Mouse (Mus musculus): ENCODE data around the gene Tada3. TPM values are rescaled to one million over a fixed set of nuclear protein-coding genes. Genes with fewer than 3 reads are reported as not detected.

The Tada3 gene
- polyA plus RNA-seq, 1 experiment from 2014 or later: 19.7 TPM

DNA sequence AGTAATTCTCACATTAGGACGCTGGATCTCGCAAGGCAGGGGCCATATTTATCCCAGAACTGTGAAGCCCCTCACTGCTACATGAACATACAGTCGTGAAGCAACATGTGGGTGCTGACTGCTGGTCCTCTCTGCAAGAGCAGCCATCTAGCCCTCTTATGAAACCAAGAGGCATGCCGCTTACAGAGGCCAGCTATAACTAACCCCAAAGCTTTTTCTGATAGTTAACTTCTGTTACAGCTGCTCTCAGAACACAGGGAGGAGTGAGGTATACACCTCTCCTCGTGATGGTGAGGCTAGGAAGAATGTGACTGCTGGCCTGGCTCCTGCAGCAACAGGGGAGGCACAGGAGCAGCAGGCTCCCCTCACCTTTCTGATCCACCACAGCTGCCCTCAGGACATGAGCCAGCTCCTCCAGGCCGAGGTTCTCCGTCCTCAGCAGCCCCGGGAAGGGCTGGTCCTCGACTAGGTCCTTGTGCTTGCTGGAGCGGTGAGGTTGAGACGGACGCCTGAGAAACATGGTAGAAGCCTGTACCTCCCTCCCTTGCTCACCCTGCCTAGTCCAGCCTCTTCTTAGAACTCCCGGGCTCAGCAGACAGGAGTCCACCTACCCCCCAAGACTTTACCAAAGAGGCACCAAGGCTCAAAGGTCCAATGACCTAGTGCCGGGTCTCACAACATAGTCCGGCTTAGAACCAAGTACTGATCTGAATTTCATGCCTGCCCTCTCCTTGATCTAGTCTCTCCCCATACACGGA lies 40.9 kb upstream of the Tada3 start:
- peak overlapping the region; percentile 89 for H3K4me2 ChIP-seq (replicated peaks; ENCODE audit: low read depth)
- H3K9ac ChIP-seq (ENCODE audit: low read depth, low read length): peak overlapping the region; percentile 67
- 7% methylated on average over 16 of the region's 16 CpGs for WGBS
- H3K9me3 ChIP-seq (ENCODE audit: control insufficient read depth): no peaks in the 10 kb centered on the region
- peak overlapping the region; percentile 50; the same call in 1 of the 2 replicates for H3K27ac ChIP-seq (ENCODE audit: low read depth, low read length)
- no peak for TF ChIP-seq CTCF (IDR thresholded peaks at IDR 0.05; ENCODE audit: low read depth)
- H3K27me3 ChIP-seq (replicated peaks; ENCODE audit: control insufficient read depth, insufficient read depth, low read length): no peaks in the 10 kb centered on the region
- H3K36me3 ChIP-seq (ENCODE audit: control insufficient read depth, insufficient read depth): peaks cover 17% of the 10 kb centered on the region; the same call in 1 of the 2 replicates
- H3K4me1 ChIP-seq (replicated peaks; ENCODE audit: control insufficient read depth, insufficient read depth, low read length): 0 out of 2 replicates have a peak, but pooled peaks cover 3% of the 10 kb centered on the region
- ATAC-seq: peak; percentile 70
- H3K4me3 ChIP-seq (ENCODE audit: low read depth, low read length): peak overlapping the region; percentile 63

GRCm38 (mm10) chr6:113416416-113416815 lies 38.7 kb upstream of the Tada3 start:
- no peak for TF ChIP-seq CTCF (IDR thresholded peaks at IDR 0.05; ENCODE audit: low read depth)
- Histone ChIP-seq H3K4me3 (ENCODE audit: low read depth, low read length) (no peak overlapping the region), H3K9ac (ENCODE audit: low read depth, low read length) (no peak overlapping the region), H3K36me3 (ENCODE audit: control insufficient read depth, insufficient read depth) (peaks cover 24% of the 10 kb centered on the region; the same call in 1 of the 2 replicates), H3K27me3 (replicated peaks; ENCODE audit: control insufficient read depth, insufficient read depth, low read length) (no peaks in the 10 kb centered on the region), H3K27ac (ENCODE audit: low read depth, low read length) (no peak overlapping the region), H3K9me3 (ENCODE audit: control insufficient read depth) (no peaks in the 10 kb centered on the region), H3K4me1 (replicated peaks; ENCODE audit: control insufficient read depth, insufficient read depth, low read length) (0 out of 2 replicates have a peak, but pooled peaks cover 3% of the 10 kb centered on the region), H3K4me2 (replicated peaks; ENCODE audit: low read depth) (no peak overlapping the region)
- WGBS: 66% methylated on average over 5 of the region's 5 CpGs
- ATAC-seq: no peak

- WGBS: 61% methylated on average over 1 of the region's 1 CpGs
- Histone ChIP-seq H3K4me3 (ENCODE audit: low read depth, low read length) (no peak overlapping the region), H3K27me3 (replicated peaks; ENCODE audit: control insufficient read depth, insufficient read depth, low read length) (no peaks in the 10 kb centered on the region), H3K27ac (ENCODE audit: low read depth, low read length) (no peak overlapping the region), H3K4me1 (replicated peaks; ENCODE audit: control insufficient read depth, insufficient read depth, low read length) (no peaks in the 10 kb centered on the region), H3K36me3 (ENCODE audit: control insufficient read depth, insufficient read depth) (peaks cover 40% of the 10 kb centered on the region), H3K9me3 (ENCODE audit: control insufficient read depth) (no peaks in the 10 kb centered on the region), H3K9ac (ENCODE audit: low read depth, low read length) (no peak overlapping the region), H3K4me2 (replicated peaks; ENCODE audit: low read depth) (no peak overlapping the region)
- TF ChIP-seq CTCF (IDR thresholded peaks at IDR 0.05; ENCODE audit: low read depth): no peak
- ATAC-seq: no peak
Observed at GRCm38 (mm10) chr6:113410001-113410400, 32.3 kb upstream of the Tada3 start.

GRCm38 (mm10) chr6:113406683-113407082 lies 29.0 kb upstream of the Tada3 start:
- no peaks in the 10 kb centered on the region for H3K27me3 ChIP-seq (replicated peaks; ENCODE audit: control insufficient read depth, insufficient read depth, low read length)
- no peak overlapping the region for H3K27ac ChIP-seq (ENCODE audit: low read depth, low read length)
- H3K4me1 ChIP-seq (replicated peaks; ENCODE audit: control insufficient read depth, insufficient read depth, low read length): 0 out of 2 replicates have a peak, but pooled peaks cover 3% of the 10 kb centered on the region
- H3K9me3 ChIP-seq (ENCODE audit: control insufficient read depth): no peaks in the 10 kb centered on the region
- no peak overlapping the region for H3K4me3 ChIP-seq (ENCODE audit: low read depth, low read length)
- no peak for ATAC-seq
- H3K4me2 ChIP-seq (replicated peaks; ENCODE audit: low read depth): no peak overlapping the region
- H3K9ac ChIP-seq (ENCODE audit: low read depth, low read length): no peak overlapping the region
- H3K36me3 ChIP-seq (ENCODE audit: control insufficient read depth, insufficient read depth): peaks cover 21% of the 10 kb centered on the region
- 86% methylated on average over 9 of the region's 9 CpGs for whole genome bisulfite sequencing
- TF ChIP-seq CTCF (IDR thresholded peaks at IDR 0.05; ENCODE audit: low read depth): peak; percentile 55

DNA sequence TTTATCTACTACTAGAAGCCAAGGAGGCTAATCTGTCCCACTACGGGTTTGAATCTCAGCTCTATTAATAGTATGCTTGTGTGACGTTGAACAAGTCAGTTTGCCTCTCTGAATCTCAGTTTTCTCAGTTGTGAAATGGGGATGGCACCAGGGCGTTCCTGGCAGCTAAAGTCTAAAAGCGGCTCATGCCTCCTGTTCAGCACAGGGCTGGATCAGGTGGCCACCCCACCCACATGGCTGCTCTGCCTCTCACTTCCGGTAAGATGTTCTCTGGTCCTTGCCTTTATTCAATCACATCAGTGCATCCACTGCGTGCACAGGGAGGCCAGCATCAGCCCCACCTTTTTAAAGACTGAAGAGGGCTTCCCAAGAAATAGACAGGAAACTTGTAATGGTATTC lies 27.8 kb upstream of the Tada3 start:
- Histone ChIP-seq H3K4me2 (replicated peaks; ENCODE audit: low read depth) (no peak overlapping the region), H3K27ac (ENCODE audit: low read depth, low read length) (no peak overlapping the region), H3K4me3 (ENCODE audit: low read depth, low read length) (no peak overlapping the region), H3K36me3 (ENCODE audit: control insufficient read depth, insufficient read depth) (peaks cover 27% of the 10 kb centered on the region), H3K4me1 (replicated peaks; ENCODE audit: control insufficient read depth, insufficient read depth, low read length) (0 out of 2 replicates have a peak, but pooled peaks cover 3% of the 10 kb centered on the region), H3K9me3 (ENCODE audit: control insufficient read depth) (no peaks in the 10 kb centered on the region), H3K27me3 (replicated peaks; ENCODE audit: control insufficient read depth, insufficient read depth, low read length) (no peaks in the 10 kb centered on the region), H3K9ac (ENCODE audit: low read depth, low read length) (no peak overlapping the region)
- 83% methylated on average over 6 of the region's 6 CpGs for WGBS
- ATAC-seq: no peak
- TF ChIP-seq CTCF (IDR thresholded peaks at IDR 0.05; ENCODE audit: low read depth): no peak

DNA sequence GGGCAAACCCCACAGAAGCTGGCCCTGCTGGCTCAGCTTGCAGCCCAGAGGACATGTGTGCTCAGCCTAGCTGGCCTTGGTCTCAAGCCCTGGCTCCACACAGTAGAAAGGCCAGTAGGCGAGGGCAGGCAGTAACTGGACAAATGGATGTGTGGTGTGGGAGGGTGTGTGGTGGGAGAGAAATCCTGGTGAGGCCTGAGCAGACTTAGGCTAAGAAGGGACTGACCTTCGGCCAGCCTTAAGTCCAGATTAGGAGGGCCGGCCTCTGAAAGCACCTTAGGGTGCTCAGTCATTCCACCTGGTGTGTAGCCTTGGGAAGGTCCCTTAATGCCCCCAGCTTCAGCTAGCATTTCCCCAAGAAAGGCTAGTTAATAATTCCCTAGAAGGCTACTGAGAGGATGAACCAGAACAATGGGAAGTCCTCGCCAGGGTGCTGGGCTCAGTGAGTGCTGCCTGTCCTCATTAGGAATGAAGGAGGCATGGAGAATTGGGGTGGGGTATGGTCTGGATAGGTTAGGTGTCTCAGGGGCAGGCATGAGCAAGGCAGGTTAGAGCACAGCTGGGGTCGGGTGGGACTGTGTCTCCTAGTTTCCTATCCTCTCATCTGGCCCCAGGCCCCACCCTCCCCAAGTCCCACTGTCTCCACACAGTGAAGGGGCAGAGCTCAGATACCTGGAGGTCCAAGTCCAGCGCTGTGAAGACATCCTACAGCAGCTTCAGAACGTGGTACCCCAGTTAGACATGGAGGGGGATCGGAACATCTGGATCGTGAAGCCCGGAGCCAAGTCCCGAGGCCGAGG lies 27.2 kb upstream of the Tada3 start:
- 0 out of 2 replicates have a peak, but pooled peaks cover 3% of the 10 kb centered on the region for H3K4me1 ChIP-seq (replicated peaks; ENCODE audit: control insufficient read depth, insufficient read depth, low read length)
- no peak overlapping the region for H3K27ac ChIP-seq (ENCODE audit: low read depth, low read length)

More for the DNA sequence above, 27.2 kb upstream of the Tada3 start:
- Histone ChIP-seq H3K27me3 (replicated peaks; ENCODE audit: control insufficient read depth, insufficient read depth, low read length) (no peaks in the 10 kb centered on the region), H3K36me3 (ENCODE audit: control insufficient read depth, insufficient read depth) (peaks cover 27% of the 10 kb centered on the region), H3K4me3 (ENCODE audit: low read depth, low read length) (no peak overlapping the region), H3K9me3 (ENCODE audit: control insufficient read depth) (no peaks in the 10 kb centered on the region), H3K4me2 (replicated peaks; ENCODE audit: low read depth) (no peak overlapping the region), H3K9ac (ENCODE audit: low read depth, low read length) (no peak overlapping the region)
- WGBS: 58% methylated on average over 12 of the region's 12 CpGs
- ATAC-seq: peak; percentile 50
- no peak for TF ChIP-seq CTCF (IDR thresholded peaks at IDR 0.05; ENCODE audit: low read depth)

Measured in intestine, postnatal 0 days (tissue).